Mouse (Mus musculus): ENCODE measurements around the gene Msrb3.

DNA sequence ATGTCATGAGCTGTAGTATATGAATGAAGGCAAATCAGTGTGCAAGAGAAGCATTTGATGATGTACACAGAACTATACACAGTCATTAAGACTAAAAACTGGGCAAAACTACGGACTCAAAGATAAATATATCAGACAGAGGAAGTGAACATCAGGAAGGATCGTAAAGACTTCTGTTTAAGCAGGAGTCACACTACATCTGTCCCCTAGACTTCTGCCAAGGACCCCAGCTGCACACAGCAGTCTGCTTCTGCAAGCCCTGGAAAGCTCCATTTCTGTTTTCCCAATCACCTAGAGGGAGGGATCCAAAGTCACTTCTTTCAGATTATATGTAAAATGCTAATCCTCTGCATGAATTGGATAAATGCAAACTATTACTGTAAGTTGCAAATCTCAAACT lies 49.6 kb upstream of the Msrb3 start:
- TF ChIP-seq GATA1 (IDR thresholded peaks at IDR 0.05; ENCODE audit: low read length): no peak
- TF ChIP-seq TAL1 (IDR thresholded peaks at IDR 0.05; ENCODE audit: low read length): no peak

Data from erythroblast, embryonic 14.5 days (primary cell).